Mouse (Mus musculus): Measurements from ENCODE around the gene Plxnb1. TPM values are rescaled to one million over a fixed set of nuclear protein-coding genes. Genes with fewer than 3 reads are reported as not detected.

Gene Plxnb1
- polyA plus RNA-seq, 1 experiment from 2014 or later: 13.9 TPM

- 3% methylated on average over 9 of the region's 9 CpGs for WGBS
- ATAC-seq: peak; percentile 13; the same call in 1 of the 2 replicates
- Histone ChIP-seq H3K9ac (ENCODE audit: low read length) (peak overlapping the region; percentile 99), H3K9me3 (replicated peaks; ENCODE audit: control insufficient read depth, low read length) (no peaks in the 10 kb centered on the region), H3K4me1 (ENCODE audit: control insufficient read depth, insufficient read depth, low read length) (peaks cover 34% of the 10 kb centered on the region), H3K36me3 (ENCODE audit: control insufficient read depth, insufficient read depth, low read length) (peaks cover 36% of the 10 kb centered on the region), H3K4me2 (ENCODE audit: low read length) (peak overlapping the region; percentile 74), H3K27ac (ENCODE audit: low read depth, low read length) (peak overlapping the region; percentile 100), H3K27me3 (replicated peaks; ENCODE audit: control insufficient read depth, insufficient read depth, low read length) (no peaks in the 10 kb centered on the region), H3K4me3 (ENCODE audit: low read depth, low read length) (peak overlapping the region; percentile 75)
- peak; percentile 69 for DNase-seq (ENCODE audit: low spot score)
These were observed 1.1 kb downstream of the Plxnb1 start for GRCm38 (mm10) chr9:109096251-109096661.

DNA sequence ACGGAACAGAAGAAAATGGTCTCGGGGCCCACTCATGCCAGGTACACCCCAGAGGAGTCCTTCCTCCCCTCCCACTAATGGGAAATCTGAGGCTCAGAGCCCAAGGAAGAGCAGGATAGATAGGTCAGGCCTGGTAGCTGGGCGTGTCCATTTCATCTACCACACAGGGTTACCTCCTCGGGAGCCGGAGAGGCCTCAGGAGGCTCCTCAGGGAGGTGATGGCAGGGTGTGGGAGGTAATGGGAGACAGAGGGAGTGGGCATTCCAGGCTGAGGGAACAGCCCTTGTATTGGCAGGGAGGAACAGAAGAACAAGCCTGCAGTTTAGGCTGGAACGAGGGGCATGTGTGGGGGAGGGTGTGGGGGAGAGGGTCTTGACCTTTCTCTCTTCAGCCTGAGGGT is 1.7 kb downstream of the Plxnb1 start:
- Histone ChIP-seq H3K9me3 (replicated peaks; ENCODE audit: control insufficient read depth, low read length) (no peaks in the 10 kb centered on the region), H3K27me3 (replicated peaks; ENCODE audit: control insufficient read depth, insufficient read depth, low read length) (no peaks in the 10 kb centered on the region), H3K4me1 (ENCODE audit: control insufficient read depth, insufficient read depth, low read length) (peaks cover 34% of the 10 kb centered on the region), H3K27ac (ENCODE audit: low read depth, low read length) (peak overlapping the region; percentile 100), H3K4me2 (ENCODE audit: low read length) (peak overlapping the region; percentile 74), H3K4me3 (ENCODE audit: low read depth, low read length) (peak overlapping the region; percentile 75), H3K9ac (ENCODE audit: low read length) (peak overlapping the region; percentile 99), H3K36me3 (ENCODE audit: control insufficient read depth, insufficient read depth, low read length) (peaks cover 36% of the 10 kb centered on the region)
- WGBS: 10% methylated on average over 6 of the region's 6 CpGs
- ATAC-seq (no peak), DNase-seq (ENCODE audit: low spot score) (peak; percentile 36)

DNA sequence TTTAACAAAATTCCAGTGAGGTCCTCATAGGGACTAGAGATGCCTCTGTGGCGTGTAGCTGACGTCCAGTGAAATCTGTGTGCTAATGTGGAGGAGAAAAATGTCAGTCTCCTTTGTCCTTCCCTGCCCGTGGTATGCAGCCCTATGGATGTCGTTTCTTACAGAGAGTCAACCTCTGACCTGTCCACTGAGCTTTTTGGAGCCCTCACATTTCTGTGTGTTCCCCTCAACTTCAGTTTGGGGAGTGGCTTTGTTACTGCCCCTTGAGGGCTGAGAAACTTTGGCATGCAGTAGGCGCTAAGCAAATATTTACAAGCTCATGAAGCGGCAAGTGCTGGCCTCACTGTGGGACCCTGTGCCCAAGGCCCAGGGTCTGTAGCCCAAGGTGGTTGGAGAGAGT is 2.1 kb downstream of the Plxnb1 start:
- DNase-seq (ENCODE audit: low spot score) (peak; percentile 21), ATAC-seq (no peak)
- H3K4me1 ChIP-seq (ENCODE audit: control insufficient read depth, insufficient read depth, low read length): peaks cover 34% of the 10 kb centered on the region
- H3K27ac ChIP-seq (ENCODE audit: low read depth, low read length): peak overlapping the region; percentile 100
- 10% methylated on average over 6 of the region's 6 CpGs for WGBS
- H3K4me2 ChIP-seq (ENCODE audit: low read length): peak overlapping the region; percentile 74
- H3K9me3 ChIP-seq (replicated peaks; ENCODE audit: control insufficient read depth, low read length): no peaks in the 10 kb centered on the region
- H3K36me3 ChIP-seq (ENCODE audit: control insufficient read depth, insufficient read depth, low read length): peaks cover 37% of the 10 kb centered on the region
- H3K27me3 ChIP-seq (replicated peaks; ENCODE audit: control insufficient read depth, insufficient read depth, low read length): no peaks in the 10 kb centered on the region
- H3K9ac ChIP-seq (ENCODE audit: low read length): peak overlapping the region; percentile 99
- H3K4me3 ChIP-seq (ENCODE audit: low read depth, low read length): peak overlapping the region; percentile 75

GRCm38 (mm10) chr9:109097831-109098230 is 2.6 kb downstream of the Plxnb1 start:
- Histone ChIP-seq H3K9me3 (replicated peaks; ENCODE audit: control insufficient read depth, low read length) (no peaks in the 10 kb centered on the region), H3K36me3 (ENCODE audit: control insufficient read depth, insufficient read depth, low read length) (peaks cover 40% of the 10 kb centered on the region), H3K4me3 (ENCODE audit: low read depth, low read length) (peak overlapping the region; percentile 75), H3K9ac (ENCODE audit: low read length) (peak overlapping the region; percentile 99), H3K27me3 (replicated peaks; ENCODE audit: control insufficient read depth, insufficient read depth, low read length) (no peaks in the 10 kb centered on the region), H3K27ac (ENCODE audit: low read depth, low read length) (peak overlapping the region; percentile 100), H3K4me2 (ENCODE audit: low read length) (peak overlapping the region; percentile 74), H3K4me1 (ENCODE audit: control insufficient read depth, insufficient read depth, low read length) (peaks cover 34% of the 10 kb centered on the region)
- no peak for ATAC-seq
- 37% methylated on average over 5 of the region's 5 CpGs for WGBS
- DNase-seq (ENCODE audit: low spot score): peak; percentile 41

DNA sequence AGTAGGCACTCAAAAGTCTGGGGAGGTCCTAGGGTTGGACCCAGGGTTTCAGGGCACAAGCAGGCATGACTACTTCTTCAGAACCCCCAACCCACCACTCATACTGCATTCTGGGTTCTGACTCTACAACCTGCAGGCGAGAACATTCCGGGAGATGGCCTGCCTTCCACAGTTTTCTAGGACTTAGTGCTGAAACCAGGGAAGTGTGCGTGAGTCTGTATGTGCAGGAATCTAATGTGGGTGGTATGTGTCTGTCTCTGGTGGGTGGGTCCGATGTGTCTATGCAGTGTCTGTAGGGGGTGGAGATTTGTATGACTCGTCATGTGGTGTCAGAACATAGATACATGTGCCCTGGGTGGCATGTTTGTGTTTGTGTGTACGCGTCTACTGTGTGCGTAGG is 3.2 kb downstream of the Plxnb1 start:
- no peak for ATAC-seq
- peak overlapping the region; percentile 99 for H3K9ac ChIP-seq (ENCODE audit: low read length)
- peaks cover 43% of the 10 kb centered on the region for H3K36me3 ChIP-seq (ENCODE audit: control insufficient read depth, insufficient read depth, low read length)
- 84% methylated on average over 8 of the region's 8 CpGs for WGBS
- H3K9me3 ChIP-seq (replicated peaks; ENCODE audit: control insufficient read depth, low read length): no peaks in the 10 kb centered on the region
- DNase-seq (ENCODE audit: low spot score): no peak
- H3K4me1 ChIP-seq (ENCODE audit: control insufficient read depth, insufficient read depth, low read length): peaks cover 34% of the 10 kb centered on the region
- H3K27me3 ChIP-seq (replicated peaks; ENCODE audit: control insufficient read depth, insufficient read depth, low read length): no peaks in the 10 kb centered on the region
- H3K4me2 ChIP-seq (ENCODE audit: low read length): peak overlapping the region; percentile 74
- peak overlapping the region; percentile 100 for H3K27ac ChIP-seq (ENCODE audit: low read depth, low read length)
- peak overlapping the region; percentile 75; the same call in 1 of the 2 replicates for H3K4me3 ChIP-seq (ENCODE audit: low read depth, low read length)

GRCm38 (mm10) chr9:109098969-109099368 is 3.8 kb downstream of the Plxnb1 start:
- Histone ChIP-seq H3K4me1 (ENCODE audit: control insufficient read depth, insufficient read depth, low read length) (peaks cover 31% of the 10 kb centered on the region), H3K9me3 (replicated peaks; ENCODE audit: control insufficient read depth, low read length) (no peaks in the 10 kb centered on the region), H3K27ac (ENCODE audit: low read depth, low read length) (peak overlapping the region; percentile 100; the same call in 1 of the 2 replicates), H3K4me3 (ENCODE audit: low read depth, low read length) (peak overlapping the region; percentile 75; the same call in 1 of the 2 replicates), H3K27me3 (replicated peaks; ENCODE audit: control insufficient read depth, insufficient read depth, low read length) (no peaks in the 10 kb centered on the region), H3K36me3 (ENCODE audit: control insufficient read depth, insufficient read depth, low read length) (peaks cover 48% of the 10 kb centered on the region), H3K4me2 (ENCODE audit: low read length) (peak overlapping the region; percentile 74), H3K9ac (ENCODE audit: low read length) (peak overlapping the region; percentile 99; the same call in 1 of the 2 replicates)
- no peak for ATAC-seq
- peak; percentile 65 for DNase-seq (ENCODE audit: low spot score)
- 55% methylated on average over 6 of the region's 6 CpGs for WGBS

- H3K4me3 ChIP-seq (ENCODE audit: low read depth, low read length): no peak overlapping the region
- H3K9me3 ChIP-seq (replicated peaks; ENCODE audit: control insufficient read depth, low read length): no peaks in the 10 kb centered on the region
- no peak overlapping the region for H3K9ac ChIP-seq (ENCODE audit: low read length)
- ATAC-seq: no peak
- peaks cover 63% of the 10 kb centered on the region for H3K36me3 ChIP-seq (ENCODE audit: control insufficient read depth, insufficient read depth, low read length)
- H3K4me2 ChIP-seq (ENCODE audit: low read length): no peak overlapping the region
- H3K4me1 ChIP-seq (ENCODE audit: control insufficient read depth, insufficient read depth, low read length): peaks cover 23% of the 10 kb centered on the region
- H3K27me3 ChIP-seq (replicated peaks; ENCODE audit: control insufficient read depth, insufficient read depth, low read length): no peaks in the 10 kb centered on the region
- 94% methylated on average over 18 of the region's 20 CpGs for WGBS
- DNase-seq (ENCODE audit: low spot score): no peak
- no peak overlapping the region for H3K27ac ChIP-seq (ENCODE audit: low read depth, low read length)
These were observed 5.2 kb downstream of the Plxnb1 start for GRCm38 (mm10) chr9:109100307-109100928.

DNA sequence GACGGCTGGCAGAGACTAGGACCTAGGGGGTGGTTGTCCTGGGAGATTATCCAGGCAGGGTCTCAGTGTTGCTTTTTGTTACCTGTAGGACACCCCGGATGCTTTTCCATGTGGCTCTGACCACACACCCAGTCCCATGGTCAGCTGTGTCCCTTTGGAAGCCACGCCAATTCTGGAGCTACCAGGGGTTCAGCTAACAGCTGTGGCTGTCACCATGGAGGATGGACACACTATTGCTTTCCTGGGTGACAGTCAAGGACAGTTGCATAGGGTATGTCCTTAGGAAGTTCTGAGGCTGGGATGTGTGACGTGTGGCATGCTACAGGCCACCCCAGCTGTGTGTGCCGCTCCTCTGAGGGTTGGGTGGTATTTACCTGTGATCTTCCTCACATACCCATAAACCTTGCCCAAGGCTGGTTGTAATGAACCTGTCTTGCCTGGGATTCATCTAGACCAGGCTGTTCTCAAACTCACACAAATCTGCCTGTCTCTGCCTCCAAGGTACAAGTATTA is 6.8 kb downstream of the Plxnb1 start:
- Histone ChIP-seq H3K4me2 (ENCODE audit: low read length) (no peak overlapping the region), H3K36me3 (ENCODE audit: control insufficient read depth, insufficient read depth, low read length) (peaks cover 78% of the 10 kb centered on the region), H3K27me3 (replicated peaks; ENCODE audit: control insufficient read depth, insufficient read depth, low read length) (no peaks in the 10 kb centered on the region), H3K9ac (ENCODE audit: low read length) (no peak overlapping the region), H3K4me1 (ENCODE audit: control insufficient read depth, insufficient read depth, low read length) (peaks cover 22% of the 10 kb centered on the region), H3K27ac (ENCODE audit: low read depth, low read length) (no peak overlapping the region), H3K9me3 (replicated peaks; ENCODE audit: control insufficient read depth, low read length) (no peaks in the 10 kb centered on the region), H3K4me3 (ENCODE audit: low read depth, low read length) (no peak overlapping the region)
- no peak for ATAC-seq
- DNase-seq (ENCODE audit: low spot score): no peak
- 91% methylated on average over 5 of the region's 5 CpGs for WGBS

GRCm38 (mm10) chr9:109102541-109102940 is 7.4 kb downstream of the Plxnb1 start:
- Histone ChIP-seq H3K27me3 (replicated peaks; ENCODE audit: control insufficient read depth, insufficient read depth, low read length) (no peaks in the 10 kb centered on the region), H3K4me1 (ENCODE audit: control insufficient read depth, insufficient read depth, low read length) (peaks cover 17% of the 10 kb centered on the region), H3K27ac (ENCODE audit: low read depth, low read length) (no peak overlapping the region), H3K36me3 (ENCODE audit: control insufficient read depth, insufficient read depth, low read length) (peaks cover 83% of the 10 kb centered on the region), H3K4me2 (ENCODE audit: low read length) (no peak overlapping the region), H3K9ac (ENCODE audit: low read length) (no peak overlapping the region), H3K4me3 (ENCODE audit: low read depth, low read length) (no peak overlapping the region), H3K9me3 (replicated peaks; ENCODE audit: control insufficient read depth, low read length) (no peaks in the 10 kb centered on the region)
- ATAC-seq (no peak), DNase-seq (ENCODE audit: low spot score) (no peak)
- 94% methylated on average over 3 of the region's 3 CpGs for WGBS
